Mouse (Mus musculus): ENCODE measurements around the gene Cdh13.

DNA sequence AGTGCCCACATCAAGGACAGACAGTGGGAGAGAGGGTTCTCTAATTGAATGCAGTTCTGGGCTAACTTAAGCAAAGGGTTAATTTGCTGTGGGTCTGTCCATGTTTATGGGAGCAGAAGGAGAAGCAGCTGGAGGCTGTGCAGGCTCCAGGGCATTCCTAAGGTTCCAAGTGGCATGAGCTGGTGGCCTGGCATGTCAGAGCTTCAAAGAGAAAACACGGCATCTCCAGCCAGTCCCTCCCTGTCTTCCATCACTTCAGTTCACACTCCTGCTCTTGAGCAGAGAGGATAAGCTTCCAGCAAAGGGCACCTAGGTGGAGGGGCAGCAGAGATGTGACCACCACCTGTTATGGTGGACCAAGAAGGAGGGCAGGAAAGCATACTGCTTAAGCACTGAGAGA lies 962.1 kb downstream of the Cdh13 start:
- TF ChIP-seq CTCF (IDR thresholded peaks at IDR 0.05; ENCODE audit: low read depth) (no peak), EP300 (optimal IDR thresholded peaks at IDR 0.05) (no peak)

Data from stomach, postnatal 0 days (tissue).